Mouse (Mus musculus) hindbrain, embryonic 16.5 days (tissue): ENCODE data around the gene Hmga1. TPM values are rescaled to one million over a fixed set of nuclear protein-coding genes. Genes with fewer than 3 reads are reported as not detected.
A peak's percentile ranks its signal among the peaks of the same experiment; 100 is the strongest.

Experiments used
- ATAC-seq: fragments of 200-750 bp; cut with Nextera tagmentation; 2 replicates; pipeline ENCODE4 v1.8.0; 2017; ENCODE audit warnings: moderate TSS enrichment, moderate library complexity
- H3K27ac ChIP-seq: fragments of 300-500 bp; sonication (generic); 2 replicates; pipeline ENCODE4 v1.5.1; 2014; ENCODE audit warnings: low read depth, mild to moderate bottlenecking, control low read depth, low read length, moderate library complexity
- H3K27me3 ChIP-seq: fragments of 300-500 bp; sonication (generic); replicated peaks from 2 replicates; pipeline ENCODE4 v1.6.1; 2014; ENCODE audit warnings: low read length; ENCODE audit not compliant: control insufficient read depth, insufficient read depth
- H3K36me3 ChIP-seq: fragments of 300-500 bp; sonication (generic); 2 replicates; pipeline ENCODE4 v1.6.1; 2014; ENCODE audit warnings: mild to moderate bottlenecking, low read length, moderate library complexity, mixed read lengths; ENCODE audit not compliant: control insufficient read depth, insufficient read depth
- H3K4me1 ChIP-seq: fragments of 300-500 bp; sonication (generic); 2 replicates; pipeline ENCODE4 v1.6.1; 2014; ENCODE audit warnings: low read depth, low read length; ENCODE audit not compliant: control insufficient read depth, insufficient read depth
- H3K4me2 ChIP-seq: fragments of 300-500 bp; sonication (generic); 2 replicates; pipeline ENCODE4 v1.6.1; 2014; ENCODE audit warnings: mild to moderate bottlenecking, low read length, control low read depth, moderate library complexity
- H3K4me3 ChIP-seq: fragments of 300-500 bp; sonication (generic); 2 replicates; pipeline ENCODE4 v1.5.1; 2014; ENCODE audit warnings: mild to moderate bottlenecking, low read length, control low read depth, moderate library complexity
- H3K9ac ChIP-seq: fragments of 300-500 bp; sonication (generic); 2 replicates; pipeline ENCODE4 v1.6.1; 2014; ENCODE audit warnings: low read depth, mild to moderate bottlenecking, control low read depth, low read length, moderate library complexity
- H3K9me3 ChIP-seq: fragments of 300-500 bp; sonication (generic); 2 replicates; pipeline ENCODE4 v1.6.1; 2014; ENCODE audit warnings: mild to moderate bottlenecking, low read length, moderate library complexity; ENCODE audit not compliant: control insufficient read depth
- WGBS: fragments of 180-500 bp; shearing (Covaris S2); extraction: QIAGEN DNeasy Blood & Tissue Kit; methylation state at CpG from one replicate; pipeline ENCODE4 v1.1.7; 2014; 5-methylcytosine and 5-hydroxymethylcytosine counted together
- polyA plus RNA-seq: library from polyadenylated mRNA; unstranded; fragments of >200 nt; fragmentation: Nextera tagmentation; extraction: Ambion mirVana; gene quantifications from 2 replicates; pipeline ENCODE4 v1.2.1, GENCODE M21; 2015

Gene Hmga1
- polyA plus RNA-seq, 1 experiment from 2014 or later = 144 TPM

GRCm38 (mm10) chr17:27609576-27609975 is 53.3 kb downstream of the Hmga1 start:
- no peak overlapping the region for H3K4me3 ChIP-seq
- WGBS = 83% methylated on average over 7 of the region's 7 CpGs
- no peak for ATAC-seq
- H3K9ac ChIP-seq = no peak overlapping the region
- H3K27ac ChIP-seq = no peak overlapping the region
- H3K4me2 ChIP-seq = no peak overlapping the region
- H3K9me3 ChIP-seq = no peaks in the 10 kb centered on the region
- H3K27me3 ChIP-seq = no peaks in the 10 kb centered on the region
- H3K4me1 ChIP-seq = peaks cover 30% of the 10 kb centered on the region
- no peaks in the 10 kb centered on the region for H3K36me3 ChIP-seq

GRCm38 (mm10) chr17:27610679-27611518 is 54.6 kb downstream of the Hmga1 start:
- no peak for ATAC-seq
- 64% methylated on average over 10 of the region's 10 CpGs for WGBS
- H3K27ac ChIP-seq = no peak overlapping the region; the same call in 1 of the 2 replicates
- H3K4me2 ChIP-seq = no peak overlapping the region
- peaks cover 30% of the 10 kb centered on the region for H3K4me1 ChIP-seq
- H3K36me3 ChIP-seq = no peaks in the 10 kb centered on the region
- peak overlapping the region; percentile 8; the same call in 1 of the 2 replicates for H3K9ac ChIP-seq
- H3K9me3 ChIP-seq = no peaks in the 10 kb centered on the region
- no peak overlapping the region for H3K4me3 ChIP-seq
- H3K27me3 ChIP-seq = no peaks in the 10 kb centered on the region

- no peak for ATAC-seq
- 0 out of 2 replicates have a peak overlapping the region, but pooled peaks have one; percentile 10 for H3K27ac ChIP-seq
- WGBS = 59% methylated on average over 3 of the region's 3 CpGs
- no peaks in the 10 kb centered on the region for H3K27me3 ChIP-seq
- H3K9me3 ChIP-seq = no peaks in the 10 kb centered on the region
- peak overlapping the region; percentile 8; the same call in 1 of the 2 replicates for H3K9ac ChIP-seq
- no peak overlapping the region for H3K4me2 ChIP-seq
- no peak overlapping the region for H3K4me3 ChIP-seq
- H3K4me1 ChIP-seq = peaks cover 30% of the 10 kb centered on the region
- H3K36me3 ChIP-seq = no peaks in the 10 kb centered on the region
These were observed 55.2 kb downstream of the Hmga1 start for GRCm38 (mm10) chr17:27611519-27611884.

GRCm38 (mm10) chr17:27611994-27612393 is 55.7 kb downstream of the Hmga1 start:
- no peaks in the 10 kb centered on the region for H3K27me3 ChIP-seq
- H3K4me1 ChIP-seq = peaks cover 30% of the 10 kb centered on the region
- 79% methylated on average over 5 of the region's 5 CpGs for WGBS
- H3K9me3 ChIP-seq = no peaks in the 10 kb centered on the region
- no peak for ATAC-seq
- no peak overlapping the region for H3K27ac ChIP-seq
- no peak overlapping the region for H3K4me3 ChIP-seq
- H3K9ac ChIP-seq = no peak overlapping the region
- H3K4me2 ChIP-seq = no peak overlapping the region
- H3K36me3 ChIP-seq = no peaks in the 10 kb centered on the region

GRCm38 (mm10) chr17:27613016-27613415 is 56.7 kb downstream of the Hmga1 start:
- H3K9ac ChIP-seq = no peak overlapping the region
- no peaks in the 10 kb centered on the region for H3K9me3 ChIP-seq
- H3K4me1 ChIP-seq = peaks cover 30% of the 10 kb centered on the region
- H3K36me3 ChIP-seq = no peaks in the 10 kb centered on the region
- H3K4me3 ChIP-seq = no peak overlapping the region
- no peak overlapping the region for H3K4me2 ChIP-seq
- H3K27ac ChIP-seq = no peak overlapping the region
- ATAC-seq = no peak
- H3K27me3 ChIP-seq = no peaks in the 10 kb centered on the region
- WGBS = 52% methylated on average over 4 of the region's 4 CpGs

Other genes starting within 250 kb of the Hmga1 start
- gene Grm4, start 35.1 kb upstream of the Hmga1 start, polyA plus RNA-seq = 9.3 and 10.0 TPM in 2 replicates
- 77.2 and 83.3 TPM in 2 replicates for gene AI413582, start 9.3 kb downstream of the Hmga1 start, polyA plus RNA-seq
- 253 and 269 TPM in 2 replicates for gene Nudt3, start 67.0 kb downstream of the Hmga1 start, polyA plus RNA-seq
- not detected in 2 replicates for gene RPS10-NUDT3, start 78.7 kb downstream of the Hmga1 start, polyA plus RNA-seq
- gene Rps10, start 80.2 kb downstream of the Hmga1 start, polyA plus RNA-seq = 404 and 408 TPM in 2 replicates
- 67.0 and 77.9 TPM in 2 replicates for gene Pacsin1, start 99.0 kb downstream of the Hmga1 start, polyA plus RNA-seq
- gene Spdef, start 172.5 kb downstream of the Hmga1 start, polyA plus RNA-seq = 0.60 and 1.6 TPM in 2 replicates